Mouse (Mus musculus) limb, embryonic 15.5 days (tissue): Measurements from ENCODE around the gene Uqcrc2. TPM values are rescaled to one million over a fixed set of nuclear protein-coding genes. Genes with fewer than 3 reads are reported as not detected.

Experiments
- ATAC-seq: fragments of 200-750 bp; cut with Nextera tagmentation; 2 replicates; pipeline ENCODE4 v1.8.0; 2017; ENCODE audit warnings: low read depth, moderate TSS enrichment; ENCODE audit not compliant: insufficient number of reproducible peaks, low FRiP score, low TSS enrichment
- H3K27ac ChIP-seq: fragments of 300-500 bp; sonication (generic); 2 replicates; pipeline ENCODE4 v1.5.1; 2015; ENCODE audit warnings: moderate library complexity, mild to moderate bottlenecking, inconsistent platforms
- H3K27me3 ChIP-seq: fragments of 300-500 bp; sonication (generic); 2 replicates; pipeline ENCODE4 v1.6.1; 2015; ENCODE audit warnings: inconsistent platforms
- H3K36me3 ChIP-seq: fragments of 300-500 bp; sonication (generic); 2 replicates; pipeline ENCODE4 v1.6.1; 2015; ENCODE audit warnings: inconsistent platforms
- H3K4me1 ChIP-seq: fragments of 300-500 bp; sonication (generic); 2 replicates; pipeline ENCODE4 v1.6.1; 2015; ENCODE audit warnings: inconsistent platforms
- H3K4me2 ChIP-seq: fragments of 300-500 bp; sonication (generic); 2 replicates; pipeline ENCODE4 v1.6.1; 2015; ENCODE audit warnings: mild to moderate bottlenecking, inconsistent platforms
- H3K4me3 ChIP-seq: fragments of 300-500 bp; sonication (generic); 2 replicates; pipeline ENCODE4 v1.5.1; 2015; ENCODE audit warnings: mild to moderate bottlenecking, inconsistent platforms
- H3K9ac ChIP-seq: fragments of 300-500 bp; sonication (generic); 2 replicates; pipeline ENCODE4 v1.6.1; 2015; ENCODE audit warnings: inconsistent platforms
- H3K9me3 ChIP-seq: fragments of 300-500 bp; sonication (generic); 2 replicates; pipeline ENCODE4 v1.6.1; 2016; ENCODE audit warnings: inconsistent platforms
- WGBS: fragments of 180-500 bp; shearing (Covaris S2); methylation state at CpG from one replicate; pipeline ENCODE4 v1.1.7; 2015; 5-methylcytosine and 5-hydroxymethylcytosine counted together
- polyA plus RNA-seq: library from polyadenylated mRNA; unstranded; fragments of >200 nt; fragmentation: Nextera tagmentation; extraction: Ambion mirVana; gene quantifications from 2 replicates; pipeline ENCODE4 v1.2.1, GENCODE M21; 2015

Uqcrc2 gene
- 171 and 182 TPM in 2 replicates for polyA plus RNA-seq

DNA sequence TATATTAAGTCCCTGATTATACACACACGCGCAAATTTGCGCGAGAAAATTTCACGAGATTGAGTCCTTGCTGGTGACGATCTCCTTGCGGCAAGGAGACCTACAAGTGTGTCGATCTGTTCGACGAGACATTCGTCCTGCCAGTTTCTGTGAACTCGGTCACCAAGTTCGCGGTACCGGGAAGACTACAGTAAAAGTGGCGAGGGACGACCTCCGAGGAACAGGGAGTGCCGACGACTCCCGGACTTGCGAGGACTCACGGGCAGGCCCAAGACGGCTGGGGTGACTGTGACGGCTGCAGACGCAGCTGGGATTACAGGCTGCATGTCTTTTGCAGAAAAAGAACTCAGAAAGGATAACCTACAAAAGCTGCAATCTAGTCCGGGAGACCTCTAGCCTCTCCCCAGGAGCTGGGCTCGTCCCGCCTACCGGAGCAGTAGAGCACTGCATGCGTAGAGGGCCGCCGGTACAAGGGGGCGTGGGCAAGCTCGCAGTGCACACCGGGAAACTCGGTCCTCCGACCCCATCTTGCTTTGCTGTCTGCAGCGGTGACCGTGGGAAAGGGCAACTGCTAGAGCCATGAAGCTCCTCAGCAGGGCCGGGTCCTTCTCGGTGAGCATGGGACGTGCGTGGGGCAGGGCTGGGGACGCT is at the start of gene Uqcrc2:
Gene Uqcrc2 (plus strand): TSS at position 466 of the 651 bp plus-strand sequence.
- Histone ChIP-seq H3K36me3 (peaks cover 24% of the 10 kb centered on the region), H3K27me3 (no peaks in the 10 kb centered on the region), H3K4me2 (peak within 1 kb of the TSS; percentile 84), H3K4me3 (peak within 1 kb of the TSS; percentile 96), H3K9me3 (no peaks in the 10 kb centered on the region), H3K27ac (peak within 1 kb of the TSS; percentile 97), H3K4me1 (peaks cover 17% of the 10 kb centered on the region), H3K9ac (peak within 1 kb of the TSS; percentile 97)
- under 1% methylated on average over 45 of the region's 45 CpGs for WGBS
- ATAC-seq, result peak; percentile 99

DNA sequence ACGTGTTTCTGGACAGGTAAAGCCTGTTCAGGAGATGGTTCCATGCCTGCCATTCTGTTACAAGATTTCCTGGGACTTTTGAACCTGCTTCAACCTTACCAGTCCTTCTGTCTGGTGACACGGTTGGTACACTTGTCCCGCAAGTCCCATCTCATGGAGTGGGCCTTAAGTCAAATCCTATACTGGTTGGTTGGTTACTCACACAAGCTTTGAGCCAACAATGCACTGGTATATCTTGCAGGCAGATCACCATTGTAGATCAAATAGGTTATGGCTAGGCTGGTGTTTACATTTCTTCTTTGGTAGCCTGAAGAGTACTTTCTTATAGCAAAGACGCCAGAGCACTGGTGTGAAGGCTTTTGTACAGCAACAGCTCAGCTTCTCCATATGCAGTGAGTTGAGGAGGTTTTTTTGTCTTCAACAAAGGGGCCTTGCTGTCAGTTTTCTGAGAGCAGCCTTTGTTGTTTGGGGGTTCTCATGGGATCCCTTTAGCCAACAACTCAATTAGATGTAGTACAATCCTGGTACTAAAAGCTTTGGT is 37.7 kb upstream of the Uqcrc2 start:
- peak overlapping the region; percentile 46 for H3K4me3 ChIP-seq
- no peak overlapping the region for H3K27ac ChIP-seq
- H3K4me1 ChIP-seq, result no peaks in the 10 kb centered on the region
- H3K36me3 ChIP-seq, result no peaks in the 10 kb centered on the region
- H3K4me2 ChIP-seq, result peak overlapping the region; percentile 76
- peaks cover 5% of the 10 kb centered on the region; the same call in 1 of the 2 replicates for H3K27me3 ChIP-seq
- no peak overlapping the region for H3K9ac ChIP-seq
- WGBS, result 88% methylated on average over 4 of the region's 4 CpGs
- no peaks in the 10 kb centered on the region for H3K9me3 ChIP-seq
- ATAC-seq, result no peak

DNA sequence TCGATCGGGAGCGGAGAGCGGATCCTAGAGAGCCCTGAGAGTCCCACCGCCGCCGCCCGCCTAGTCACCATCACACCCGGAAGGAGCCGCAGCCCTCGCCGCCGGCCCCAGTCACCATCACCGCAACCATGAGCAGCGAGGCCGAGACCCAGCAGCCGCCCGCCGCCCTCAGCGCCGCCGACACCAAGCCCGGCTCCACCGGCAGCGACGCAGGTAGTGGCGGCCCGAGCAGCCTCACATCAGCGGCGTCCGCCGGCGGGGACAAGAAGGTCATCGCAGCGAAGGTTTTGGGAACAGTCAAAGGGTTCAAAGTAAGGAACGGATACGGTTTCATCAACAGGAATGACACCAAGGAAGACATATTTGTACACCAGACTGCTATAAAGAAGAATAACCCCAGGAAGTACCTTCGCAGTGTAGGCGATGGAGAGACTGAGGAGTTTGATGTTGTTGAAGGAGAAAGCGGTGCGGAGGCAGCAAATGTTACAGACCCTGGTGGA is 37.2 kb upstream of the Uqcrc2 start:
- Histone ChIP-seq H3K27ac (no peak overlapping the region), H3K27me3 (peaks cover 5% of the 10 kb centered on the region; the same call in 1 of the 2 replicates), H3K36me3 (no peaks in the 10 kb centered on the region), H3K4me1 (no peaks in the 10 kb centered on the region), H3K4me3 (peak overlapping the region; percentile 46), H3K9me3 (no peaks in the 10 kb centered on the region), H3K9ac (peak overlapping the region; percentile 31; the same call in 1 of the 2 replicates), H3K4me2 (peak overlapping the region; percentile 76)
- ATAC-seq, result no peak
- 5% methylated on average over 41 of the region's 41 CpGs for WGBS

DNA sequence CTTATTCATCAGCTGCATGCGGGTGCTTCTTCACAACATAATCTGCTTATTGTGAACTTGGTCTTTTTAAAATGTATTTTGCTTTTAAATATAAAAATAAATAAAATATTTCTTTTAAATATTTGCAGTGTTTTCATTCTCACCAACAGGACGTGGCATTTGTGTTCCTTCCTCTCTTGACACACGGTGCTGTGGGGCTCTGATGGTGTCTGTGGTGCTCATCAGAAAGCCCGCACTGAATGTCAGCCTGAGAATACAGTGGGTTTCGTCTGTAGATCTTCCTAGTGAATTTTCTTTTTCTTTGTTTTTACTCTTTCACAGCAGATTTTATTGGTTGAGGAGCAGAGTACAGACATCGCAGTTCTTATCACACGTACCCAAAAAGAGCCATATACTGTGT is 36.6 kb upstream of the Uqcrc2 start:
- WGBS, result 78% methylated on average over 7 of the region's 7 CpGs
- H3K36me3 ChIP-seq, result no peaks in the 10 kb centered on the region
- no peak overlapping the region for H3K27ac ChIP-seq
- peak overlapping the region; percentile 76; the same call in 1 of the 2 replicates for H3K4me2 ChIP-seq
- H3K27me3 ChIP-seq, result peaks cover 5% of the 10 kb centered on the region; the same call in 1 of the 2 replicates
- H3K9me3 ChIP-seq, result no peaks in the 10 kb centered on the region
- no peaks in the 10 kb centered on the region for H3K4me1 ChIP-seq
- H3K4me3 ChIP-seq, result peak overlapping the region; percentile 46
- no peak for ATAC-seq
- H3K9ac ChIP-seq, result no peak overlapping the region

DNA sequence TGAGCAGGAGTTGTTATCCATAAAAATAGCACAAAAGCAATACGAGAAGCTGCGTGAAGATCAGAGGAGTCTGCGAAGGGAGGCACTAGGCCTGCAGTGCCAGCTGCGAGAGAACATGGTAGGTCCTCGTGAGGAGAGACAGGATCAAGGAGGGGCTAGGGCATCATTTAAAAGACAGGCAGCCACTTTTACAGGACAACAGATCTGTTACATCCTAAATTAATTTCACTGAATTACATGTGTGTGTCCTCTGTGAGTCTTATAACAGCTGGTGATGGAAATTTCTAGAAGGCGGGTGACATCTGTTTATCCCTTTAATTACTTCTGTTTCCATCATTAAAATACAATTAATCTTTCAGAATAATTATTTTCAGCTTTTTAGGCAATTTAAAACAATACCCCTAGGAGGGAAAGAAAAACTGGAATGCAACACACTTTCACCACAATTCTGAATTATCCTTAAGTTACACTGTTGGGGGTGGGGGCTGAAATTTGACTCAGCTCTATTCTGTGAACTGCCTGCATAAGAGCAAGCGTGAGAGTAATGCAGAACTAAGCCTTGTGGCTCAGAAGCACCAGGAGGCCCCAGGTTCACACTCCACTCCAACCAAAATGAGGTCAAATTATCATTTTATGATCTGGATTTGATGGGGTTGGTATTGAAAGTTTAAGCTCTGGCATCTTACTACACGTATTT is 14.8 kb upstream of the Uqcrc2 start:
- no peak overlapping the region for H3K4me2 ChIP-seq
- H3K9ac ChIP-seq, result no peak overlapping the region
- no peaks in the 10 kb centered on the region for H3K9me3 ChIP-seq
- no peak overlapping the region for H3K27ac ChIP-seq
- H3K27me3 ChIP-seq, result no peaks in the 10 kb centered on the region
- ATAC-seq, result no peak
- WGBS, result 47% methylated on average over 8 of the region's 8 CpGs
- no peaks in the 10 kb centered on the region for H3K36me3 ChIP-seq
- no peaks in the 10 kb centered on the region for H3K4me1 ChIP-seq
- no peak overlapping the region for H3K4me3 ChIP-seq

DNA sequence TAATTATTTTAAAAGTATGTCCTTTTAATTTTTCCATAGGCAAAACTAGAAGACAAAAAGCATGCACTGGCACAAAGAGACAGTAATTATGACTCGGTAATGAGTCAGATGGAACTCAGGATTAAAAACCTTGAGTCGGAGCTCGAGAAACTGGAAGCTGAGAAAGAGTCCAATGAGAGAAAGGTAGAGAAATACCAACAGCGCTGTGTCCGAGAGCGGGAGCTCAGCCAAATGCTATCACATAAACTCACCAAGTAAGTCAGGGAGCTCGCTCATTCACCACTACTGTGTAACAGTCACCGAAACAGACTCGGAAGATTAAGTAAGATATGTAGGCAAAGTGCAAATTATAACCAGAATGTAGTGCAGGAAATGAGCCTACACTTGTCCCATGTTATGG is 14.1 kb upstream of the Uqcrc2 start:
- Histone ChIP-seq H3K27ac (no peak overlapping the region), H3K36me3 (no peaks in the 10 kb centered on the region), H3K27me3 (no peaks in the 10 kb centered on the region), H3K4me2 (no peak overlapping the region), H3K4me3 (no peak overlapping the region), H3K9ac (no peak overlapping the region), H3K9me3 (no peaks in the 10 kb centered on the region), H3K4me1 (no peaks in the 10 kb centered on the region)
- no peak for ATAC-seq
- 80% methylated on average over 9 of the region's 9 CpGs for WGBS

DNA sequence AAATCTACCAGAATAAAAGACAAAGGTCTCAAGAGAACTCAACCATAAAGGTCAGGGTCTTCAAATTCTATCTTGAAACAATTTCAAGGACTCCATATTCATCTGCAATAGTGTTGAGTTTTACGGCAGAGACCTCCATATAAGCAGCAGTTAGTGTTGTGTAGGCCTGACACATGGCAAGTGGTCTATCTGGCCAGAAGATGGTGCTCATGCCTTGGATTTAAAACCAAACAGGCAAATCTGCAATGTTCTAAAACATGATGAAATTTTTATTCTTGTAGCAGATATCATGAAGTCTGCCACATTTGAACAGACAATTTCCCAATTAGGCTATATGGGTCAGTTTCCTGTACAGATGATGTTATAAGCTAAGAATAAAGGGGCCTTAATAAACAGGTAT is 2.5 kb upstream of the Uqcrc2 start:
- no peaks in the 10 kb centered on the region for H3K27me3 ChIP-seq
- 63% methylated on average over 1 of the region's 1 CpGs for WGBS

DNA sequence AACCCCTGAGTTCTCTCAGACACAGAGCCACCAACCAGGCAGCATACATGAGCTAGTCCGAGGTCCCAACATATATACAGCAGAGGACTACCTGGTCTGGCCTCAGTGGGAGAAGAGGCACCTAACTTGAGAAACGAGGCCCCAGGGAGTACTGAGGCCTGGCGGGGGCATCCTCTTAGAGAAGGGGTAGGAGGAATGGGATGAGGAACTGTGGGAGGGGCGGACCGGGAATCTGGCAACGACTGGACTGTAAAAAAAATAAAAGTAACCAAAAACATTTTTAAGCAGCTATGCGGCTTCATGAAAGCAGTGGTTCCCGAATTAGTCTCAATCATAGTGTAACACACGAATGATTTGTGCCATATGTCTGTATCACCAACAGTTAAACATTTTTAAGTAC is 675 bp upstream of the Uqcrc2 start:
- Histone ChIP-seq H3K4me1 (peaks cover 17% of the 10 kb centered on the region), H3K27me3 (no peaks in the 10 kb centered on the region), H3K9me3 (no peaks in the 10 kb centered on the region), H3K4me2 (peak overlapping the region; percentile 84), H3K9ac (peak overlapping the region; percentile 97), H3K36me3 (peaks cover 19% of the 10 kb centered on the region), H3K27ac (peak overlapping the region; percentile 97), H3K4me3 (peak overlapping the region; percentile 96)
- 6% methylated on average over 9 of the region's 9 CpGs for WGBS
- ATAC-seq, result no peak

More for the DNA sequence above, 2.5 kb upstream of the Uqcrc2 start:
- peaks cover 17% of the 10 kb centered on the region for H3K4me1 ChIP-seq
- no peak overlapping the region for H3K9ac ChIP-seq
- no peak overlapping the region for H3K27ac ChIP-seq
- no peak for ATAC-seq
- no peak overlapping the region for H3K4me2 ChIP-seq
- H3K4me3 ChIP-seq, result no peak overlapping the region
- H3K9me3 ChIP-seq, result no peaks in the 10 kb centered on the region
- peaks cover 4% of the 10 kb centered on the region; the same call in 1 of the 2 replicates for H3K36me3 ChIP-seq

DNA sequence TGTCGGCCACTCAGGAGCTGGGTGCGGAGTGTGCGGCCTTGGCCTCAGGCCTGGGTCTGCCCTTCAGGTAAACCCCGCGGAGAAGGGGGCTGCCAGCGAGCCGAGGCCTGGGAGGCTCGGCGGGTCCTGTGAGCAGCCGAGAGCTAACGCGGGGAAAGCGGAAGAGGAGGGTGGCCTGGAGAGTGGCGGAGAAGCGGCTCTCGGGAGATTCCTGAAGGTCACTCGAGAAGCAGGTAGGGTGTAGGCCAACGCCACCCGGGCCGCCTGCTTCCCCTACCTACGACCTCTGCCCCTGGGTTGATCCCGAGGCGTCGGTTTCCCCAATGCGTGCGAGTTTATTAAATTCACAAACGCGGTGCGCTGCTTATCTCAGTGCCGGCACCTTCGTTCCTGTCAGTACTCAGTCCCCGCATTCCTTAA is 396 bp downstream of the Uqcrc2 start:
- H3K36me3 ChIP-seq, result peaks cover 28% of the 10 kb centered on the region
- H3K9me3 ChIP-seq, result no peaks in the 10 kb centered on the region
- H3K27me3 ChIP-seq, result no peaks in the 10 kb centered on the region
- H3K4me1 ChIP-seq, result peaks cover 17% of the 10 kb centered on the region
- ATAC-seq, result peak; percentile 79
- H3K4me3 ChIP-seq, result peak overlapping the region; percentile 96
- H3K4me2 ChIP-seq, result peak overlapping the region; percentile 84
- under 1% methylated on average over 31 of the region's 32 CpGs for WGBS
- peak overlapping the region; percentile 97 for H3K27ac ChIP-seq
- peak overlapping the region; percentile 97 for H3K9ac ChIP-seq

DNA sequence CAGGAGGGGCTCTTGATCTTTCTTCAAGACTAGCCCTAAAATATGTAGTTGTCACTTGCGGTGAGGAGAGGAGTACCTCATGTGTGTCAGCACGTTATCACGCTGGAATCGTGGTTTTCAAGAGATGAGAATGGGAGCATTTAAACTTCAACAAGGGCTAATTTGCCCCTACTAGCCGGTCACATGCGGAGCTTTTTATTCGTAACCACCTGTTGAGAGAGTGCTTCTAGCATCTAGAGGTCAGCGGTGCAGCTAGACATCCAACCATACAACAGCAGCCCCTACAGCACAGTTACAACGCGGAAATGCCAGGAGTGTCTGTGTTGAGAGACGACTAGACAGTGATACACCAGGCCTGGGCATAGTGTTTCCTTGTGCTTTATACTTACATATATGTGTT is 845 bp downstream of the Uqcrc2 start:
- peak overlapping the region; percentile 97 for H3K9ac ChIP-seq
- H3K36me3 ChIP-seq, result peaks cover 32% of the 10 kb centered on the region
- peaks cover 17% of the 10 kb centered on the region for H3K4me1 ChIP-seq
- ATAC-seq, result no peak
- H3K27me3 ChIP-seq, result no peaks in the 10 kb centered on the region
- H3K9me3 ChIP-seq, result no peaks in the 10 kb centered on the region
- H3K27ac ChIP-seq, result peak overlapping the region; percentile 97; the same call in 1 of the 2 replicates
- WGBS, result 1% methylated on average over 11 of the region's 11 CpGs
- peak overlapping the region; percentile 84 for H3K4me2 ChIP-seq
- H3K4me3 ChIP-seq, result peak overlapping the region; percentile 96

DNA sequence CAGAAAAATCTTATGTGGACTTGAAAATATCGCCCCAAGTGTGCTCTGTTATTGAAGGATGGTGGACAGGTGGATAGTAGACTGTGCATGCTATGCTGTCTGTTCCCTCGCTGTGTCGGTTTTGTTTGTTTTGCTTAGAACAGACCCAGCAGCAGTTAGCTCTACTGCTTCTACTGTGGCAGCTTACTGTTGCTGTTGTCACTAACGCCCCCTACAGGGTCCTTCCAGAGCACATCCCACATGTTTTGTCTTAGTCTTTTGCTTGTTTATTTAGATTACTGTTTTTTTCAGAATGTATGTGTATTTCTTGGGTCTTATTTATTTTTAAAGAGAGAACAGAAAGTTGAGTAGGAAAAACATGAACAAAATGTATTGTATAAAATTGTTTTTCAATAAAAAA is 8.2 kb downstream of the Uqcrc2 start:
- no peak for ATAC-seq
- WGBS, result 69% methylated on average over 4 of the region's 4 CpGs
- no peak overlapping the region for H3K9ac ChIP-seq

DNA sequence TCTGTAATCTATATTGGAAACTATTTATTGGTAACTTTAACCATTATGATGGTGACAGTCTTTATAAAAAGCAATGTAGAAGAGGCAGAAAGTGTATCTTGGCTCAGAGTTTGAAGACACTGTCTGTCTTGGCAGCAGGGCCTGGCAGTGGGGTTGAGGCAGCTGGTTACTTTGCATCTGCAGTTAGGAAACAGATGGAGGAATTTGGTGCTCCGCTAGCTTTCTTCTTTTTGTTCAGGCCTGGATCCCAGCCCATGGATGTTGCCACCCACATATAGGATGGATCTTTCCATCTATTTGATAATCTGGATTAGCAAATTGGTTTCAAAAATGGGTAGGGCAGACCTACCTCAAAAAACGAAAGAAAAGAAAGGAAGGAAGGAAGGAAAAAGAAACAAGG is 12.9 kb downstream of the Uqcrc2 start:
- no peak for ATAC-seq
- no peak overlapping the region for H3K4me2 ChIP-seq
- H3K4me1 ChIP-seq, result no peaks in the 10 kb centered on the region
- peaks cover 85% of the 10 kb centered on the region for H3K36me3 ChIP-seq
- no peaks in the 10 kb centered on the region for H3K9me3 ChIP-seq
- no peak overlapping the region for H3K9ac ChIP-seq
- H3K4me3 ChIP-seq, result no peak overlapping the region
- no peak overlapping the region for H3K27ac ChIP-seq
- H3K27me3 ChIP-seq, result no peaks in the 10 kb centered on the region
- 86% methylated on average over 2 of the region's 2 CpGs for WGBS

More for the DNA sequence above, 8.2 kb downstream of the Uqcrc2 start:
- Histone ChIP-seq H3K27me3 (no peaks in the 10 kb centered on the region), H3K36me3 (peaks cover 74% of the 10 kb centered on the region), H3K4me1 (no peaks in the 10 kb centered on the region), H3K27ac (no peak overlapping the region), H3K9me3 (no peaks in the 10 kb centered on the region), H3K4me2 (no peak overlapping the region), H3K4me3 (no peak overlapping the region)
